Mouse (Mus musculus) cerebellum, adult (tissue): ENCODE data around the gene Tbx19.

Experiments
- ATAC-seq: cut with Nextera tagmentation; 2 replicates; pipeline ENCODE4 v1.9.2; 2017; ENCODE audit warnings: mild to moderate bottlenecking, moderate library complexity, mixed read lengths; ENCODE audit not compliant: insufficient number of reproducible peaks, low FRiP score, low TSS enrichment

Tbx19 gene

DNA sequence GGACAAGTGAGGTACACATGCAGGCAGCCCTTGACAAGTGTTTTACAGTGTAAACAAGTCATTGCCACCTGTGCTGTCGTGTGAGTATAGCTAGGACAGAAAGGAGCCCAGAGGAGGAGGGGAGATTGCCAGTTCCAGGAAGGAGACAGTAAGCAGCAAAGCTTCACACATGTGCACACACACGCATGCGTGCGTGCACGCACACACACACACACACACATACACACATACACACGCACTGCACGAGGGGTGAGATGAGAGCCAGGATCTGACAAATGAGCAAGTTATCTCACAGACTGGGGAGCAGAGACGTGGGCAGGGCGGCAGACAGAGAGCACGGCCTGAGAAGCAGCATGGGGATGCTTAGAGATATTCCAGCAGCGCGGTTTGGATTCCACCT is 25.9 kb upstream of the Tbx19 start:
- ATAC-seq: no peak

DNA sequence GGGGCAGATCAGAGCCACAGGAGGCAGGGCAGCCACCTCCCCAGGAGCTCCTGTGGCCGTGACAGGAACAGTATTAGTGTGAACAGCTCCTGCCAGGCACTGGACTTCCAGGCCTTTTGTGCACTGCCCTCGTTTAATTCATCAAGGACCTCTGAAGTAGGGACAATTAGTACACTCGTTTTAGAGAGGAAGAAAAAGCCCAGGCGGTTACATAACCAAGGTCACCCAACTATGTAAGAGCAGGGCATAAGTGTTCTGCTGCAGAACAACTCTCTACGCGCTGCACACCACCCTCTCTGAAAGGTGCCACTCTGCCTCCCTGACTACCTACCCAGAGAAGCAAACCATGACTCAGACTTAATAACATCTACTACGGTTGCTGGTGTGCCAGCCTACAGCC is 24.5 kb upstream of the Tbx19 start:
- ATAC-seq: no peak

- no peak for ATAC-seq
These were observed 23.6 kb upstream of the Tbx19 start for GRCm38 (mm10) chr1:165184178-165184577.

- no peak for ATAC-seq
These were observed 22.8 kb upstream of the Tbx19 start for GRCm38 (mm10) chr1:165183400-165183799.

GRCm38 (mm10) chr1:165179321-165179720 is 18.7 kb upstream of the Tbx19 start:
- ATAC-seq: no peak

GRCm38 (mm10) chr1:165178075-165178474 is 17.5 kb upstream of the Tbx19 start:
- ATAC-seq: no peak

- no peak for ATAC-seq
These were observed 13.6 kb upstream of the Tbx19 start for GRCm38 (mm10) chr1:165174059-165174616.

DNA sequence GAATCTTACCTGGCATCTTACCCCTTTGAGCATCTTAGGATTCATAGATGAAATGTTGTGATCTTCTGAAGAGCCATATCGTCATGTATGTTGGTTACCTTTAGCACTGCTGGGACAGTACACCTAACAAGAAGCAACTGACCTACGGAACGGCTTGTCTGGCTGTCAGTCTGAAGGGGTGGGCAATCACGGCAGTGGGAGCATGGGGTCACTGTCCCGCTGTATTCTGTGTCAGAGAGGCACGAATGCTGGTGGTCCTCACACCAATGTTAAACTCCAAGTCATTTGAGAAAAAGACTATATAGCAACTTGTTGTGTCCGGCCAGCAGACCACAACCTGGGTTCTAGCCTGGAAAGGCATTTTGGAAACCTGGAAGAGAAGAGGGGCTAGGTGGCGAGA is 10.7 kb upstream of the Tbx19 start:
- no peak for ATAC-seq

DNA sequence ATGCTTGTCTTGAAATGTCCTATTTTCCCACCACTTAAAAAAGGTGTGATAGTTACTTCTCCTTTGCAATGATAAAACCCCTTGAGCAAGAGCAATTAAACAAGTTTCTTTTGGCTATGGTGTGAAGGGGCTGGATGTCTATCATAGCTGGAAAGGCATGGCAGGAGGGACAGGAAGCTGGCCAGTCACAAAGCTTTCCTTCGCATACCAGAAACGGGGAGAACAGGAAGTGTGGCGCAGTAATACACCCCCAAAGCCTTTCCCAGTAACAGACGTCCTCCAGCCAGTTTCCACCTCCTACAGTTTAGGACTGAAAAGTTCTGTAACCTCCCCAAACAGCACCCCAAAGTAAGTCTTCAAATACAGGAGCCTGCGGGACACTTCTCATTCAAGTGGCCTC is 9.6 kb upstream of the Tbx19 start:
- ATAC-seq: no peak

- ATAC-seq: no peak
These were observed 8.9 kb upstream of the Tbx19 start for GRCm38 (mm10) chr1:165169462-165169861.

DNA sequence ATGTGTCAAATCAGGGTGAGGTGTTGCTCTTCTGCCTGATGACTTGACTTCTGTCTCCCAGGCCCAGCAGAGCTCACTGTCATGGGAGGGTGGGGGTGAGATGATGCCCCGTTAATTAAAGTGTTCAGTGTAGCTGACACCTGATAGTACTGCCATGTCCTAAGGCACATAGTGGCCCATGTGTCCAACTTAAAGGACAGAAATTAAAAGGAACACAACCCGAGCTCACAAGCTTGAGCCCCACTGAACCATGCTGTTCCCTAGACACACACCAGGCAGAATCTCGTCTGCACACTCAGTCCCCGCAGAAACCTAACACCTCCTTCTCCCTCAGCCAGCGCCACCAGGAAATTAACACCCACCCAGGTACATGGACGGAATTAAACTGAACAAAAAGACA is 4.3 kb upstream of the Tbx19 start:
- ATAC-seq: no peak

GRCm38 (mm10) chr1:165158841-165159240 is 1.7 kb downstream of the Tbx19 start:
- no peak for ATAC-seq

GRCm38 (mm10) chr1:165154162-165154561 is 6.4 kb downstream of the Tbx19 start:
- no peak for ATAC-seq

DNA sequence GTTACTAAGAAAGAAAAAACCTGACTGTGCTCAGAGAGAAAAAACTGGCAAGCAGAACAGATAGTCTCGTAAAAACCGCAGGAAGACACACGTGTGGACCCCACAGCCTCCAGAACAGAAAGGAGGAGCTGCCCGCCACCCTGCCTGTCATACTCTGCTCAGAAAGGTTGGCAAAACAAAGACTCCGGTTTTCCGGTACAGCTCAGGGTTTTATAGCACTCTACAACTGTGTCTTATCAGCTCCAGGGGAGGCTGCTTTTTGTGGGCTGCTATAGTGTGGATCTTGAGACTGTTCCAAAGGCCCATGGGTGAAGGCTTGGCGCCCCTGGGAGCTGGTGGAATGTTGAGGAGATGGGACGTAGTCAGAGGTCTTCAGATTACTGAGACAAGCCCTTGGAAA is 9.4 kb downstream of the Tbx19 start:
- ATAC-seq: no peak

DNA sequence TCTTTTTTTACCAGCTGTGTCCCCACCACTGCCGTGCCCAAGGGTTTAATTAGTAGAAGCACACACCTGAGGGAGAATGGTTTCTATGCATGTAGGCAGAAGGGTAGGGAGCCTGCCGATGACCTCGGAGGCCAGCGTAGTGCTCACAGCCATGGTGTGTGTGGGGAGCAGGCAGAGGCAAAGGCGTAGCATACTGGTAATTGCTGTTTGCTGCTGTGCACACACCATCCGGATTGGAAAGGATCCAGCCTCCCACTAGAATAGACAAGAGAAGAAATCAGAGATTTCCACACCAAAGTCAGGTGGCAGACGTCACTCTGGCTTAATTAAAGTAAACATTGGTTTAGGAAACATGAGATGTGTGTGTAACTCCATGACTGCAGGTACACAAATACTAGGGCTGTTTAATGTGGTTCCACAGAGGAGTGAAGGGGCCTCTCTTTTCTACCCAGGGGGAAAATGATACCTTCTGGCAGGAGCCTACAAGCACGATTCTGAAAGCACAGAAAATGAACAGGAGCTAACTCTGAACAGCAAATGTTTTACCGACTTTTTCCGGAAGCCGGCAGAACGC is 18.1 kb downstream of the Tbx19 start:
- no peak for ATAC-seq

- no peak for ATAC-seq
These were observed 20.3 kb downstream of the Tbx19 start for GRCm38 (mm10) chr1:165140227-165140626.

DNA sequence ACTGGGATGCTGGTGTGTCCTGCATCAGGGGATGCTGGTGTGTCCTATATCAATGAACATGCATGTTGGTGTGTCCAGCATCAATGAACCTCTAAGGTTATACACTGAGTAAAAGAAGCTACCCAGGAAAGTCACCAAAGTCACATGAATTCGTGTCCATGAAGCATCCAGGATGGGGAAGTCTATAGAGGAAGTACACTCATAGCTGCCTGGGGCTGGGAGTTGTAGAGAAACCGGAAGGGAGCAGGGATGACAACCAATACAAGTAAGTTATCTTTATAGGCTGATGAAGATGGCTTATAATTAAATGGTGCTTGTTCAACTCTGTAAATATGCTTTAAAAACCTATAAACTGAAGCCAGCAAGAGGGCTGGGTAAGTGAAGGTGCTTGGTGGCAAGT is 26.7 kb downstream of the Tbx19 start:
- ATAC-seq: no peak

DNA sequence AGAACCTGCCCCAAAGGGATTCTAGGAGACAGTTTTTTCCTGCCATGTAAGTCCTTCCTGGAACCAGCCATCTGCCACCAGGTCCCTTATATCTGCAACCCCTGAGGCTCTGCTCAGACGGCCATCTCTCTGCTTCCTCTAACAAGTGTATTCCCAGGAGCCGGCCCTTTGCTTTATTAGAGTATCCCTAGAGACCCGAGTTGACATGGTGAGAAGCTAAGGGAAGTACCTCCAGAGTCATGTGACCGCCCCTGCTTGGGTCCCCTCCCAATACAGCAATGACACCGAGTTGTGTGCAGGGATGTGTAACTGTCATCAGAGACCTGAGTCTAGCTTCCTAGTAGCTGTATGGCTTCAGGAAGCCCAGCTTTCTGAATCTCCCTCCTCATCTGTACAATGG is 27.3 kb downstream of the Tbx19 start:
- no peak for ATAC-seq

GRCm38 (mm10) chr1:165132187-165132877 is 28.2 kb downstream of the Tbx19 start:
- ATAC-seq: peak; percentile 29; the same call in 1 of the 2 replicates

GRCm38 (mm10) chr1:165129573-165129972 is 31.0 kb downstream of the Tbx19 start:
- ATAC-seq: no peak

DNA sequence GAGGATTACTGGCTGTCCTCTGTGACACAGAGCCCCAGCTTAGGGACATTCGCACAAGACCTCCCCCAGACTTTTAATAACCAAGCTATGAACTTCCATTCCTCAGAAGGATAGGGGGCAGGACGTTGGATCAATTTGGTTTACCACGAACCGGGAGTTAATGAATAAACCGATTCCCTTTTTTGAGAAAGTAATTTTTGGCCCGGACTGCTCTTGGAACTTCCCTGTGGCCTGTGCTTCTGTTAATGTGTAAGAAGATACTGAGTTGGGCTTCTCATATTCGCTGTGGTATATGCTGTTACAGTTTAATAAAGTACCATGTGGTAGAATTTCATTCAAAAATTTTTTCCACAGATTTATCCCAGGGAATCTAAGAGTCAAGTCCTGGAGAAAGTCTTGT is 39.5 kb downstream of the Tbx19 start:
- ATAC-seq: no peak

GRCm38 (mm10) chr1:165120349-165120898 is 40.1 kb downstream of the Tbx19 start:
- ATAC-seq: peak; percentile 65
